Mouse (Mus musculus) cerebellum, postnatal 10 days (tissue): ENCODE measurements around the gene Wbp4.
"Not testable (repeated sequence)": the region's sequence is repeated elsewhere in the genome, so short reads cannot be mapped to it uniquely, and the experiment has no call there.

Experiments used
- DNase-seq, 2 experiments: peaks; one replicate each; pipeline ENCODE4 v3.0.0; 2021; ENCODE audit warnings: mixed read lengths in 2 of 2

The Wbp4 gene

DNA sequence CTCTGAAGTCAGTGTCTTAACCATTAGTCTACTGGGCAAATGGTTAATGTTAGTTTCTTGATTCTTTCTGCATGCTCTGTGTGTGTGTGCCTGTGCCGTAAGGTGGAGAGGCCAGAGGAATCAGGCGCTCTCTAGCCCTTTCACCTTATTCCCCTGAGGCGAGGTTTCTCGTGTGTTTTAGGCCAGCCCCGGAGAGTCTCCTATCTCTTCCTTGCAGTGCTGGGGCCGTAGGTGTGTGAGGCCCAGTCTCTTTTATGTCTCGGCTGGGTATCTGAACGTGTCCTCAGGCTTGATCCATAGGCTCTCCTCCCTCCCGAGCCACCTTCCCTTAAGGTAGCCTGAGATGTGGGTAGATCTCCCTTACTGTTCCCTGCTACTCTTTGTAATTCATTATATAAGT, 24.9 kb upstream of the Wbp4 start:
- no peak for DNase-seq

DNA sequence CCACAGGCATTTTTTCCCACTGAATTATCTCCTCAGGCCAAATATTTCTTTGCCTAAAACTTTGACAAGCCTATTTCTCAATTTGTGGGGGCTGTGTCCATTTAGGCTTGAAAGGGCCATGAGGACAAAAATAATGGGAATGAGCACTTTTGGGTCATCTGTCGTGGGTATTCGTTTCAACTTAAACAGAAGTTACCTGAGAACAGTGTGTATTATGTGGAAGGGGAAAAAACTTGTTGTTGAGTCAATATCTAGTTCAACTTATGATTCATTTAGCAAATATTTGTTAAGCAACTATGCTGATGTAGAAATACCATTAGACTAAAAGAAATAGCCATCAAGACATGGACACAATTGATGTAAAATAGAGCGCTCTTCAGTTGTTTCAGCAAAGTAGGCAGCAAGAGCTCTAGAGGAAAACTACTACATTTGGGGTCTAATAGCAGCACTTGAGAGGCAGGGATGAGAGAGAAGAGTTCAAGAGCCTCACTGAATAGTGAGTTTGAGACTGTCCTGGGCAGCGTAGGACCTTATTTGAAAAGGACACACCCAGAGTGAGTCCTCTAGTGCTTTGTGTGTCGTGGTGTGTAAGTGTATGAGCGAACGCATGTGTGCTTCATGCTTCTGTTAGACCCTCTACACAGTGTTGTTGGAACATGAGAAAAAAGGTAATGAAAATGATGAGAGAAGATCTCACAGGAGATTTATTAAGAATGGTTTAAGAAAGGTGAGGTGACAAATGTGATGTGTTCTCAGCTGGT, 23.1 kb upstream of the Wbp4 start:
- no peak for DNase-seq

DNA sequence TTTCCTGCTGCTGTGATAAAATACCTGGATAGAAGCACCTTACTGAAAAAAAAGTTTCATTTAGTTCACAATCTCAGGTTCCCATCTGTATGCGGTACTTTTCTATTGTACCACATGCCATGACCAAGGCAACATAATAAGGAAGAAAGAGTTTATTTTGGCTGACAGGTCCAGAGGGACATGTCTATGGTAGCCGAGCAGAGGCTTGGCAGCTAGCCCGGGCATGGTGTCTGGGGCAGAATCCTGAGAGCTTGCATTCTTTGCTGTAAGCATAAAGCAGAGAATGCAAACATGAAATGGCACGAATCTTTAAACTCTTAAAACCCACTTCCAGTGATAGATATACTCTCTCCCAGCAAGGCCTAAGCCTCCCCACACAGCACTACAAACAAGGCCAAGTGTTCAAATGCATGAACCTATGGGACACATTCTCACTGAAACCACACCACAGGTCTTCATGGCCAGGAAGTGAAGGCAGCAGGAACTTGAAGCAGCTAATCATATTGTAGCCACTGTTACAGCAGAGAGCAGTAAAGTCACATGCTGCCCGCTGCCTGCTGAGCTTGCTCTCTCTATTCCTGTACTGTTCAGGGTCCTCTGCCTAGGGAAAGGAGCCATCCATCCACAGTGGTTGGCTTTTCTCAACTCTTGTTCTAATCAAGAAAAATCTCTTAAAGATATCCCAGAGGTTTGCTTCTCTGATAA, 22.2 kb upstream of the Wbp4 start:
- DNase-seq: peak; percentile 38 to 54

- DNase-seq: no peak
Observed at GRCm38 (mm10) chr14:79500756-79501155, 19.4 kb upstream of the Wbp4 start.

DNA sequence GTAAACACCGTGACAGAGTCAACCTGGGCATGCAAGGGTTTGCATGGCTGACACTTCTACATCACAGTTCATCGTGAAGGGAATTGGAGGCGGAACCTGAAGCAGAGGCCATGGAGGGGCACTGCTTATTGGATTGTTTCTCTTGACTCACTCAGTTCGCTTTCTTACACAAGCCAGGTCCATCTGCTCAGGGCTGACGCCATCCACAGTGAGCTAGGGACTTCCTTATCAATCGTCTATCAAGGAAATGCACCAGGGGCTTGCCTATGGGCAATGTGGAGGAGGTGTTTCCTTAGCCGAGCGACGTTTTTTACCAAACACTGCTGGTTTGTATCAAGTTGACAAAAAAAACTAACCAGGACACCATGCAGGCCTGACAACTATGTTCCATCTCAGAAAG, 18.0 kb upstream of the Wbp4 start:
- DNase-seq: no peak

DNA sequence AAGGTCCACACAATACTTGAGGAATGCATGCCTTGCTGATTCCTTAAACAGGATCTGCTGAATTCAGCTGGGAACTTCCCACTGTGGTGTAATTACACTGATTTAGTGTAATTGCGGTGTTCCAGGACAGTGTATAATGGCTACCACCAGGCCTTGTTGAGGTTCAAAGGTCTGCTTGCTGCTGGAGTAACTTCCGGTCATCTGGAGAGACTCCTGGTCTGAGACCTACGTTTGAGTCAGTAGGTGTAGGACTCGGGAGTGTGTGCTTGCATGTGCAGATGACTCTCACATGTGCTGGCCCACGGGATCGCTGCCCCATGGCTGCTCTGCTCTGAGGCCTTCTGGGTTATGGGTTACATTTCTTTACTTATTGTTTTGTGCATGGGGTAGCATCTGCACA, 13.0 kb upstream of the Wbp4 start:
- DNase-seq: no peak

- DNase-seq: no peak
Observed at GRCm38 (mm10) chr14:79490246-79490645, 8.9 kb upstream of the Wbp4 start.

DNA sequence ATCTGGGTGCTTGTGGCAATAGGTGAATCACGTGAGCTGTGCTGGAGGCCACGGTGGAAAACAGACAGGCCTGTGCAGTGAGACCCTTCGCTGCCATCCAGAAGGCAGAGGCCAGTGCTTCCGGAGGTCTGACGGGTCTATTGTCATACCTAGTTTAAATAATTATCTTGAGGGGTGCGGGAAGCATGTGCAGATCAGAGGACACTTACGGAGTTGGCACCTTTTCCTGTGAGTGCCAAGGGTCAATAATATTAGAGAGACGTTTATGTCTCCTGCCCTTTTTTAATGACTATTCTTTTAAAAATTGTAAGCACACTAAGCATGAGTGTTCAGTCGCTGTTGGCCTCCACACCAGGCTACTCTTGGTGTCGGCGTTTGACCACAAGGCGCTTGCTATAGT, 7.8 kb upstream of the Wbp4 start:
- DNase-seq: no peak

DNA sequence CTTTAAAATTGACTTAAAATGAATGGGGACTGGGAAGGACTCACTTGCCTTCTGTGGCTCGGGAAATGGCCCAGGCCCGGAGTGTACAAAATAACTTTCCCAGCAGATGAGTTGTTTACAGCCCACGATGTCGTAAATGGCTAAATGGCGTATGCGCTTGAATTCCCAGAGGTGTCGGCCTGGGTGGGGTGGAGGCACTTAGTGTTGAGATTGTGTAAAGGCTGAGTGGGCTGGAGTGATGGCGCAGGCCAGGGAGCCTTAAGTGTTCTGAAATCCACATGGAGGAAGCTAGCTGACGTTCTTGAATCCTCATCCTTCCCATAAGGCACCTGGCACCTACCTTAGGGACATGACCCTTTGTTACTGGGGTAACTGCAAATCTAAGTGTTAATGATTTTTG, 7.2 kb upstream of the Wbp4 start:
- no peak for DNase-seq

GRCm38 (mm10) chr14:79486993-79487731, 5.8 kb upstream of the Wbp4 start:
- peak; percentile 72 to 80 for DNase-seq

- DNase-seq: no peak
Observed at GRCm38 (mm10) chr14:79486617-79486992, 5.3 kb upstream of the Wbp4 start.

GRCm38 (mm10) chr14:79483611-79484120, 2.3 kb upstream of the Wbp4 start:
- DNase-seq: no peak

DNA sequence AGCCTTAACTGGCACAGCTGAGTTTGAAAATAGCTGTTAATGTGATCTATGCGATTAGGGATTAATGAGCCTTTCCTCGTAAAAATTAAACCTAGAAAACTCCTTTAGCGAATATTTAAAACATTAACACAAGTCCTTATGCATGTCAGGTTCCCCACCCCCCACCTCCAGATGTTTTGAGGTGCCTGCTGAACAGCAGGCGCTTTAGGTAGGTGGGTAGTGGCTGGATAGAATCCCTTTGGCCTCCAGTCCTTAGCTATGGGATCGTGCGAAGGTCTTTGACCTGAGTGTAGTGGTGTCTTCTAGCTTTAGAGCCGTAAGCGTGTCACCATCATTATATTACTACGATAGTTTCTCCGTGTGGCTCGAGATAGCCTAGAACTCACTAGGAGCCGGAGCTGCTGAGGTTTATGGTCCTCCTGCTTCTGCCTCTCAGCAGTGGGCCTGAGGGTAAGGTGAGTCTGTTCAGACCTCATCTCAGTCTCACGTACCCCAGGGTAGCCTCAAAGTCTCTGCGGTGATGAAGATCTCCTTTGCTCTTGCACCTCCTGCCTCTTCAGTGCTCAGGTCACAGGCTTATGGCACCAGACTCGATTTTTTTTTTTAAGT, 1.5 kb upstream of the Wbp4 start:
- DNase-seq: peak in 1 of 2 experiments; percentile 15

DNA sequence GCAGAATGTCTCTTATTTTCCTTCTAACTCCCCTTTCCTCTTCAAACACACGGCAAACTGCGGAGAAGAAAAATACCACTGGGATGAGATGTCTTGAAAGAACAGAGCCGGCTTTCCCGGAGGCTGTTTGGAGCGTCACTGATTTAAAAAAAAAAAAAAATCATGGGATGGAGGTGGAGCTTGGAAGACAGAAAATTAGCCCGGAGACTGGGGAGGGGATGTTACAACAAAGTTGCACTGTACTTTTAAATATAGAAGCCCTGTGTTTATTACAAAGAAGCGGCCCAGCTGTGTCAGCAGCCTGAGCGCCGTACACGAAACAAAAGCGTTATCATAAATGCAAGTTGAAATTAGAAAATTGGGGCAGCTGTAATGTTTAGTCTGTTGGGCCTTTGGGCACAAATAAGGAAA, 936 bp upstream of the Wbp4 start:
- peak in 1 of 2 experiments; percentile 68 for DNase-seq

DNA sequence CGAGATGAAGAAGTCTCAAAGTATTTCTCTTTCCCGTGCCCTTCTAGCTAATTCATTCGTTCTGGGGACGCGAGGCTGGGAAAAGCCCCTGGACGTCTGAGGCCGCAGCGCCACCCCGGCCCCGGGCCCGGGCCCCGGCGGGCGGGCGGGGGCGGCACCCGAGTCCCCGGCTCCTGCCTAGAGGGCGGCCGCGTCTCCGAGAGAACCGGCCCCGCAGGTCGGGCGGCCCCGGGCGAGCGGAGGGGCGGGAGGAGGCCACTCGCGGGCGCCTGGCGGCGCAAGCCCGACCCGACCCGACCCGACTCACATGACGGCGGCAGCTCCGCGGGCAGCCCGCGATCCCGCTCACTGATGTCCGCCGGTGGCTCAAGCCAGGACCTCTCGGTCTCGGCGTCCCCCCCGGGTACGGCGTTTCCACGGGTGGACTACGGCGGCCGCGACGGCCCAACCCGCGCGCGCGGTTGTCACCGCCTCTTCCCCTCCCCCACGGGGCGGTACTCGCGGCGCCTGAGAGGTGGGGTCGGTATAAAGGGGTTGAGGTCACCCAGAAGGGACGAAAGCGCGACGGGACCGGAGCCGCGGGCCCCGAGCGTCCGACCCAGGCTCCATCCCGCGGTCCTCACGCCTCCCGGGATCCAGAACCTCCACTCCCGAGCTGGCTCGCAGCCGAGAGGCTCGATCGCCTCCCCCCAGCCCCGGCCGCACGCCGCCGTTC, 539 bp downstream of the Wbp4 start, which contains the start of gene Elf1:
Gene Elf1, plus strand, starts transcription at position 571 of the 715 bp plus-strand sequence.
- DNase-seq: peak; percentile 99

DNA sequence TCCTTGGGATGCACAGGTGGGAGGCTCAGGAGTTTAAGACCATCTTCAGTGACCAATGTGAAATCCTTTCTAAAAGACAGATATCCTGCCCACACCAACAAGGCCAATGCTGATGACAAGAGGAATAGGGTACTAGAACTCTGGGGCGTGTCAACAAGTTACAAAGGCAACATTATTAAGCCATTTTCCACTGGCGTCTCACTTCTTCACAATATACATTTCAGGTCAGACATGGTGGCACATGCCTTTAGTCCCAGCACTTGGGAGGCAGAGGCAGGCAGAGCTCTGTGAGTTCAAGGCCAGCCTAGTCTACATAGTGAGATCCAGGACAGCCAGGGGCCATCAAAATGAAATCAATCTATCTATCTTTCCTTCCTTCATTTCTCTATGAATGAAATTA, 7.9 kb downstream of the Wbp4 start:
- DNase-seq: no peak

- DNase-seq: peak; percentile 79 to 82
Observed at GRCm38 (mm10) chr14:79467621-79468020, 13.7 kb downstream of the Wbp4 start.

DNA sequence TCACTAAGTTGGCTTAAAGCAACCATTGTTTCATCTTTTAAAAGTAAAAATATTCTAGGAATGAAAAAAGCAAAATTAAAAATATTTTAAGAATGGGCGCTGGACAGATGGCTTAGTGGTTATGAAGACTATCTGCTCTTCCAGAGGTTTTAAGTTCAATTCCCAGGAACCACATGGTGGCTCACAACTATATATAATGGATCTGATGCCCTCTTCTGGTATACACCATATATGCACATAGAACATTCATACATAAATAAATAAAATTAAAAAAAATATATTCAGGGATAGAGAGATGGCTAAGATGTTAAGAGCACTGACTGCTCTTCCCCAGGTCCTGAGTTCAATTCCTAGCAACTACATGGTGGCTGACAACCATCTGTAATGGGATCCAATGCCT, 15.7 kb downstream of the Wbp4 start:
- DNase-seq: no peak

- no peak for DNase-seq
Observed at GRCm38 (mm10) chr14:79460988-79461387, 20.3 kb downstream of the Wbp4 start.

- no peak for DNase-seq
Observed at GRCm38 (mm10) chr14:79460401-79460800, 20.9 kb downstream of the Wbp4 start.

GRCm38 (mm10) chr14:79452591-79452934, 28.8 kb downstream of the Wbp4 start:
- DNase-seq: not testable (repeated sequence)
